Mouse (Mus musculus): ENCODE measurements around the gene Tmprss9.

DNA sequence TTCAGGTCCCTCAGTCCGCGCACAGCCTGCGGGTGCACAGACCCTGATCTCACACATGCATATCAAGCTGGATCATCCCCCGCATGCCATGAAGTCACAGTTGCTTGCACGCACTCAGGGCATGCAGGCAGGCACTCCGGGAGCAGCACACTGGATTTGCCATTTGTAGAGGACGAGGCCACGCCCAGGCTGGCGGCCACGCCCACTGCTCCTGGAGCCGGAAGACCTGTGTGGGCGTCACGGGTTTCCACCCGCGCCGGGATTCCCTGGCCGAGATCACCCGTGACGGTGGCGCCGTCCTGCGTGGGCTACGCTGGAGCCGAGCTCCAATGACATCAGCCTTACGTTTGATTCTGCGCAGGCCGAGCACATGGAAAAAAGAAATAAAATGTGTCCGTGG lies 68.0 kb downstream of the Tmprss9 start:
- TF ChIP-seq POLR2A (IDR thresholded peaks at IDR 0.05; ENCODE audit: low read depth, low read length) (peak; percentile 56; the same call in 1 of the 2 replicates), CTCF (IDR thresholded peaks at IDR 0.05; ENCODE audit: extremely low read depth, insufficient read length, insufficient replicate concordance, low read depth, low read length) (no peak)
